Mouse (Mus musculus) lung, postnatal 36 days (tissue): Measurements from ENCODE around the gene Olfr767.
"Not testable (repeated sequence)": the region's sequence is repeated elsewhere in the genome, so short reads cannot be mapped to it uniquely, and the experiment has no call there.

Experiments
- DNase-seq: peaks from one replicate; pipeline ENCODE4 v3.0.0; 2022; ENCODE audit warnings: mixed read lengths

The Olfr767 gene

GRCm38 (mm10) chr10:129082810-129083209 lies at the start of gene Olfr767:
Gene Olfr767, minus strand, starts transcription at chr10:129082910.
- DNase-seq = not testable (repeated sequence)

DNA sequence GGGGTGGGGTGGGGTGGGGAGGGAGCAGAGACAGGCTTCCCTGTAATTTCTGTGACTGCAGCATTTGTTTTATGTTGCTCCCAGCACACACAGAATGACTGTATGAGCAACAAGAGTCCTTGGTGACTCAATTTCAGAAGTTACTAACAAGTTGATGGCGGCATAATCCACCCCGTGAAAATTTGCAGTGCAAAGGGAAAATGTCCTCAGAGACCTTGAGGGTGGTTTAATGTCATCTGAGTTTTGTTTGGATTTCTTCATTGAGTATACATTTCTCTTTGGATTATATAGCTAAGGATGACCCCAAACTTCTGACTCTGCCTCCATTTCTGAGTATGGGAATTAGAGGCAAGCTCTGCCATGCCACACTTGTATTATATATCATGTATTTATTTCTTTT lies 35.1 kb upstream of the Olfr767 start, which contains the start of gene Olfr769:
Gene Olfr769, minus strand, starts transcription at position 101 of the 400 bp plus-strand sequence.
- DNase-seq = no peak

GRCm38 (mm10) chr10:129115146-129115545 lies 32.4 kb upstream of the Olfr767 start:
- DNase-seq = no peak

DNA sequence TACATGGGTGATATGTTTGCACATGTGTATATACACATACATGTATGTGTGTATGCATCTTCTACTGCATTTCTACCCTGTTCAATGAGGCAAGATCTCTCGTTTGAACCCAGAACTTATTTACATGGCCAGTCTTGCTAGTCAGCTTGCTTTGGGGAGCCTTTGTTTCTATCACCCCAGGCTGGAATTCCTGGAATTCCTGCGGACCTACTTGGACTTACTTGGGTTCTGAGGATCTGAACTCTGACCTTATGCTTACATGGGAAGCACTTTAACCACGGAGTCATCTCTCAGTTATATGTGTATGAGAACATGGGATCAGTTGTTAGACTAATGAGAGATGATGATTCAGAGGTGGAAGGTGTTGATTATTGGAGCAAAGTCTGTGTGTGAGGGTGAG lies 18.5 kb upstream of the Olfr767 start:
- DNase-seq = no peak

DNA sequence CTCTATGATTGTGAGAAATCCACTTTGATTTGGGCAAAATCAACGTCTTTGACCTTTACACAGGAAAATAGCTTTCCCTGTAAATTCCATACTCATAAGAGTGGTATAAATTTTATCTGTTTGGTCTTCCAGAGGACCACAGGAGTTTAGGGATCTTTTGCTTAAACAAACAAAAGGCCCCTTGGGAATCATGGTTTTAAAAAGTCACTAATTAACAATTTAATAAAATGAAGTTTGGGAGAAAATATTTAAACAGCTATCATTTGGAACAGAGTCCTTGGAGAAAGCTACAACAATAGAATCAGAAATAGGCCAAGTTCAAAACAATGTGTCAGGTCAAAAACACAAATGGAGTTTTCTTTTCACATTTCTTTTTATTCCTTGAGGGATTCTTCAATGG lies 16.6 kb upstream of the Olfr767 start, which contains the start of gene Olfr768:
Gene Olfr768, minus strand, starts transcription at position 101 of the 400 bp plus-strand sequence.
- no peak for DNase-seq

DNA sequence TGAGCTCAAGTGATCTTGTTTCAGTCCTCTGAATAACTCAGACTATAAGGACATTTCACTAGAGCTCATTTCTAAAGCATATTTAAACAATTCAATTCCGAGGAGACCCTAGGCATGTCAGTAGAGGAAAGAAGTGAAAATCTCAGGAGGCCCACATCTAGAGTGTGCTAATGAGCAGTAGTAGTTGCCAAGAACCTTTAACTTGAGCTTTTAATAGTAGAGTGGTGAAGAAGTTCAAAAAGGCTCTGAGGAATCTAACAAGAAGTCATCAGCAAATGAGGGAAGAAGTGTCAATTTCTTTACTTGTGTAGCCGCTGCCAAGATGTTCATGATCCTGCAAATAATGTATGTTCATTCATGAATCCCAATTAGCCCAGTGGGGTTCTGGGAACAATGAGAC lies 13.8 kb downstream of the Olfr767 start, which contains the start of gene Olfr766-ps1:
Gene Olfr766-ps1, minus strand, starts transcription at position 101 of the 400 bp plus-strand sequence.
- no peak for DNase-seq

DNA sequence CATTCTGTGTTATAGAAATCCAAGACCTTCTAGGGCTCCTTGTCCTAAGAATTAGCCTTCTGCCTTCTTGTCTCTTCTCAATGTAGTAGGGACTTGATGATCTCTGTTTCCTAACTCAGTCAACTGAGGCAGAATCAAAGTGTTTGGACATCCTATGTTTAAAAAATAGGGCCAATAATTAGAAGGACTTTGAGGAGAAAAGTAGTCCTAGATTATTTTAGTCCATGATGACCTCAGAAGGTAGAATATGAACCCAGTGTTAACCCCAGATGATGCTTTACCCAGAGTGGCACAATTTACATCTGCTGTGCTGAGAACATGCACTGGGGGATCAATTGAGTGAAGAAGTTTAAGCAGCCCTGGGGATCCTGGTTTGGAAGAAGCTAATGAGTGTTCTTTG lies 32.8 kb downstream of the Olfr767 start, which contains the start of gene Olfr765:
Gene Olfr765, minus strand, starts transcription at position 101 of the 400 bp plus-strand sequence.
- not testable (repeated sequence) for DNase-seq

DNA sequence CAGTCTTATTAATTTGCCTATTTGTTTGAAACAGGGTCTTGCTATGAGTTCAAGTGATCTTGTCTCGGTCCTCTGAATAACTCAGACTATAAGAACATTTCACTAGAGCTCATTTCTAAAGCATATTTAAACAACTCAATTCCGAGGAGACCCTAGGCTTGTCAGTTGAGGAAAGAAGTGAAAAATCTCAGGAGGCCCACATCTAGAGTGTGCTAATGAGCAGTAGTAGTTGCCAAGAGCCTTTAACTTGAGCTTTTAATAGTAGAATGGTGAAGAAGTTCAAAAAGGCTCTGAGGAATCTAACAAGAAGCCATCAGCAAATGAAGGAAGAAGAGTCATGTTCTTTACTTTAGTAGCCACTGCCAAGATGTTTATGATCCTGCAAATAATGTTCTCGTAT lies 42.9 kb downstream of the Olfr767 start, which contains the start of gene Olfr764-ps1:
Gene Olfr764-ps1, minus strand, starts transcription at position 101 of the 400 bp plus-strand sequence.
- no peak for DNase-seq

GRCm38 (mm10) chr10:129028343-129028742 lies 54.4 kb downstream of the Olfr767 start:
- DNase-seq = no peak

GRCm38 (mm10) chr10:129026018-129026662 lies 56.6 kb downstream of the Olfr767 start:
- DNase-seq = peak; percentile 46
